Mouse (Mus musculus): ENCODE data around the gene Smarcc1.
"Not testable (repeated sequence)": the region's sequence is repeated elsewhere in the genome, so short reads cannot be mapped to it uniquely, and the experiment has no call there.

Smarcc1 gene

GRCm38 (mm10) chr9:110116977-110117778 is at the start of gene Smarcc1:
Smarcc1 (plus strand) TSS chr9:110117708.
- DNase-seq = peak; percentile 90

DNA sequence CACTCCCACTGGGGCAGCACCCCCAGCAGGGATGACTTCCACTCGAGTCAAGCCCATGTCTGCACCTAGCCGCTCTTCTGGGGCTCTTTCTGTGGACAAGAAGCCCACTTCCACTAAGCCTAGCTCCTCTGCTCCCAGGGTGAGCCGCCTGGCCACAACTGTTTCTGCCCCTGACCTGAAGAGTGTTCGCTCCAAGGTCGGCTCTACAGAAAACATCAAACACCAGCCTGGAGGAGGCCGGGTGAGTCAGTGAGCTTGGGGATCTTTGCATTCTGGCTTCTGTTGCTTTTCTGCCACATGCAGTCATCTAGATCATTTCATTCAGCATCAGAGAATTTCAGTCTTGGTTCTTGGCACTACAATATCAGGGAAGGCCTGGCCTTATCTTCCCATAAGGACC is 48.8 kb upstream of the Smarcc1 start:
- no peak for DNase-seq

DNA sequence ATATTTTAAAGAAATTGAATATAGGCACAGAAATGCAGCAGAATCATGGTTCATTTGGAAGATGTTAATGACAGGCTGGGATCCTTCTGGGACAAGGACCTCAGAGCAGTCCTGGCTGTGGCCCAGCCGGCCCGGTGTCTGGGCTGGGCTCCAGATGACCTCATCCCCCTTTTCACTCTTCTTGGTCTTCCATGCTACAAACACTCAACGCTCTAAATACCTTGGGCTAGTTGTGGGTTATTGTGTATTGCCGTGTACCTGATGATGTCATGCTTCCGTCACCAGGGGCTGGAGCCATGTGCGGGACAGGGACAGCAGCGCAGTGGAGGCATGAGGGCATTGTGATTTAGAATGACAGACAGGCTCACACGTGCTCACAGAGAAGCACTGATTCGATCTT is 47.1 kb upstream of the Smarcc1 start:
- DNase-seq = no peak

- DNase-seq = no peak
Observed at GRCm38 (mm10) chr9:110071011-110071410, 46.5 kb upstream of the Smarcc1 start.

- DNase-seq = peak; percentile 91
Observed at GRCm38 (mm10) chr9:110071843-110072242, 45.7 kb upstream of the Smarcc1 start.

DNA sequence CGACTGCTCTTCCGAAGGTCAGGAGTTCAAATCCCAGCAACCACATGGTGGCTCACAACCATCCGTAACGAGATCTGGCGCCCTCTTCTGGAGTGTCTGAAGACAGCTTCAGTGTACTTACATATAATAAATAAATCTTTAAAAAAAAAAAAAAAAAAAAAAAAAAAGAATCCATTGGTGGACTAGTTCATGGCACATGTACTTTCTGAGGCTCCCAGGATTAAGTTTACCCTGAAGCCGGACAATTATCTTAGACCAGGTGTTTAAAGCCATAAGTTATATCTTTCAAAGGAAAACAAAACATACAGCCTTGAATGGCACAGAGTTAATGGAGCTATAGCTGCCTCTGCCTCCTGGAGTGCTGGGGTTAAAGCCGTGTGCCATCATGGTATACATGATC is 41.0 kb upstream of the Smarcc1 start:
- not testable (repeated sequence) for DNase-seq

DNA sequence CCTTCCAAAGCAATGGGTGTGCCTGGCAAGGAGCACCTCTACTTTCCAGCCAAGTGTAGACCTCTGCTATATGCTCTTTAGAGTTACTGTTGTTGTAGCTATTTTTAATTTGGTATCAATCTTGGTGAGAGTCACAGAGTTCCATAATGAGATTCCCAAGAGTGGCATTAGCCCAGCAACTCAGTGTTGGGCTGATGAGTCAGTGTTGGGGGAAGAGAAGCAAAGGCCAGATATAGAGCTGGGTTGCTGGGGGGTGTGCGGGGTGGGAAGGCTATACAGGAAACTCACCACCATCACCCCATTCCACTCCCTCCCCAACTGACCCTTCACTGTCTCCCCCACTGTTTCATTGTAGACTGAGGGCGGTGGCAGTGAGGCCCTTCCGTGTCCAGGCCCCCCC is 36.4 kb upstream of the Smarcc1 start:
- DNase-seq = no peak

- no peak for DNase-seq
Observed at GRCm38 (mm10) chr9:110084201-110084964, 33.1 kb upstream of the Smarcc1 start.

DNA sequence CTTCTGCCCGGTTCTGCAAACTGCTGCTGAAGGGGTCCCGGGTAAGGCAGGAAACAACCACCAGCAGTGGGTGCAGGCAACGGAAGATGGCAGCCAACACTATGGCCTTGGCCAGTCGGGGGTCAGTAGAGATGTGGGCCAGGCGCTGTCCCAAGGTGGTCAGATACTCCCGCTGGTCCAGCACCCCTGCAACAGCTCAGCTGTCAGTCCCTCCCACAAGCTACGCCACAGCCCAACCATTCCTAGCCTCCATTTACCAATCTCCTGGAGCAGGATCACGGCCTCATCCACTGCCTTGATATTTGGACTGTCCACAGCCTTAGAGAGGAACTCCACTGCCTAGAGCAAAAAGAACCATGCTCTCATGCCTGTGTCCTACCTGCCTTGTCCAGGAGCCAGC is 31.8 kb upstream of the Smarcc1 start:
- no peak for DNase-seq

GRCm38 (mm10) chr9:110093303-110093702 is 24.2 kb upstream of the Smarcc1 start:
- DNase-seq = peak; percentile 42

- DNase-seq = no peak
Observed at GRCm38 (mm10) chr9:110094761-110095160, 22.7 kb upstream of the Smarcc1 start.

GRCm38 (mm10) chr9:110097791-110098190 is 19.7 kb upstream of the Smarcc1 start:
- no peak for DNase-seq

DNA sequence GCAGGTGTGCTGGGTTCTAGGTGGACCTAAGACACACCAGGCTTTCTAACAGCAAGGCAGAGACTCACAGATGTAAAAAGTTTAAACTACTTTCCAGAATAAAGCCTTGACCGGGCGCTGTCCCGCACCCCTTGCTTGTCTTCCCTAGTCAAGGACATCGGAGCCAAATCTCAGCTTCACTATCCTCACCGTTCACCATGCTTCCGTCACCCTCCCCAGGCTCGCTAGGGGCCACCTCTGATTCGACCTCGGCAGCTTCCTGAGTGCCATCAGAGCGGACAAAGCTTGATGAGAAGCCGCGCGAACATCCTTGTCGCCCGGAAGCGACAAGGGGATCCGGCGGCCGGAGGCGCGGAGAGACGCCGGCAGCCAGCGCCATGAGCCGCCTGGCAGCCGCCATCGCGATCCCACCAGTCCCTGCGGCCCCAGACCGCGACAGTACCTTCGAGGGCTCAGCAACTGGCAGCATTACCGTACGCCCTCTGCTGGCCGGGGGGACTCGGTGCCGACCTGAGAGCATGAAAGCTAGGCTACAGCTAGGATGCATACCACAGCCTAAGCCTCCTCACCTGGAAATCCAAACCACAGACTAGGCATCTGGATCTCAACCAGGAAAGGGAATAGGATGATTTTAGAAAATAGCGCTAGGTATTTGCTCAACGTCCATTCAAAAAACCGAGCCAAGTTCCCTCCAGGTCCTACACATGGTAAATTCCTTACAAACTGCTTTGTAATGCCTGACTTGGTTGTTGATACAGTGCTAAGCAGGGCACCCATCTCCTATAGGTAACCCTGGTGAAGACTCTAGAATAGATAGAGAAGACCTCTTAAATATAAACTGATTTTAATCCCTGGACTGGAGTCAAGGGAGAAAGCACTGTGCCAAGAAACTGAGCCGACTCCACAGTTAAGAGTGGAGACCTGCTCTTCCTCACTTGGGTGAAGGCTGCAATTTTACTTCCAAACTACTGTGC is 16.6 kb upstream of the Smarcc1 start:
- peak; percentile 95 for DNase-seq

DNA sequence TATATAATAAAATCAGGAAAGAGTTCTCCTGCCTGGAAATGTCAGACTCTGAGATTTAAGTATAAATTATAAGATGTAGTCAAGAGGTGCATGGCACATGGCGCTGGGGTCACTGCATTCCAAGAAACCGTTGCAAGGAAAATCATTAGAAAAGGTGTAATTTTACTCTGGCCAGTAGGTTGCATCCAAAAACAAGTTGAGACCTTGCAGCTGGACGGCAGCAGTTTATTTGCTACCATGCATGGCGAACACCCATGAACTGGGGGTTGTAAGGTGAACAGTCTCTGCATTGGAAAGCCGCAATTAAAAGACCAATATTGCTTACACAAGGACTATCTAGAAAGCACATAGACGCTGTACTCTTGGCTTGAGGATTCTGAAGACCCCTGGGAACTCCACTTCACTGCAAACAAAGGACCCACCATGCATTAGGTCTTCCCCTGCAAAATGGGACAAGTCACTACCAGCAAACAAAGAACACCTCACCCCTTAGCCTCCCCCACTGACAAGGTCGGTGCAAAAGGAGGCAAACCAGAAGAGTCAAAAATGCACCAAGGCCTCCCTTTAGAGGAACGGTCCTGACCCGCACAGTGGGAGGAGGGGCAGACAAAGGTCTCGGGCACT is 1.0 kb upstream of the Smarcc1 start:
- DNase-seq = no peak

DNA sequence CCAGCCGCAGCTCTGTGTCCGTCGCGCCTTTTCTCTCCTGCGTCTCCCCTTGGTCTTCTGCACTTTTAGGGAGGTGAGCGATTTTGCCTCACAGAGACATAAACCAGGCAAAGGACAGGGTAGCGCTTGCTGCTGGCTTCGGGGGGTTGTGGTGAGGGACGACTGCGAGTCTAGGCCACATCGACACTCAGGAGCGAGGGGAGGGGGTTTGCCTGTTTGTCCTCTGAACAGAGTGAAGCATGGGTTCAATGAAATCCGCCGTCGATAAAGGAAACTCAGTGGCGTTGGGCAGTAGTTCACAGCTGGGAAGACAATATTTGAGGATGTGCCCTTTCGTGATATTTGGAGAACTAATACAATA is 251 bp downstream of the Smarcc1 start, which contains the start of gene Dhx30:
Dhx30 (minus strand) TSS at position 52 of the 361 bp plus-strand sequence.
- no peak for DNase-seq

- no peak for DNase-seq
Observed at GRCm38 (mm10) chr9:110118249-110118648, 741 bp downstream of the Smarcc1 start.

GRCm38 (mm10) chr9:110121424-110121823 is 3.9 kb downstream of the Smarcc1 start:
- DNase-seq = no peak

- no peak for DNase-seq
Observed at GRCm38 (mm10) chr9:110123322-110123721, 5.8 kb downstream of the Smarcc1 start.

GRCm38 (mm10) chr9:110124008-110124540 is 6.6 kb downstream of the Smarcc1 start:
- not testable (repeated sequence) for DNase-seq

GRCm38 (mm10) chr9:110130896-110131524 is 13.5 kb downstream of the Smarcc1 start:
- peak; percentile 17 for DNase-seq

GRCm38 (mm10) chr9:110131525-110132197 is 14.2 kb downstream of the Smarcc1 start:
- peak; percentile 100 for DNase-seq
